Mouse (Mus musculus): ENCODE measurements at regions not wholly inside any gene's neighbourhood (a gene's known extent, or its start where the extent isn't known, plus 50 kb on each side); places are given as distances from the start of the nearest gene placed in this dataset.
A peak's percentile ranks its signal among the peaks of the same experiment; 100 is the strongest.

GRCm38 (mm10) chr9:72204357-72204905, 70.2 kb upstream of the Zfp280d start:
- DNase-seq (ENCODE audit: low spot score) (no peak), ATAC-seq (ENCODE audit: low FRiP score, low TSS enrichment) (no peak)
- TF ChIP-seq CTCF (IDR thresholded peaks at IDR 0.05; ENCODE audit: low read depth) (no peak), EP300 (optimal IDR thresholded peaks at IDR 0.05) (no peak)
- H3K27me3 ChIP-seq (ENCODE audit: control insufficient read depth, insufficient read depth, low read length) = no peaks in the 10 kb centered on the region
- H3K4me3 ChIP-seq (ENCODE audit: low read depth, low read length) = no peak overlapping the region
- H3K9ac ChIP-seq (ENCODE audit: low read length) = no peak overlapping the region
- no peaks in the 10 kb centered on the region for H3K36me3 ChIP-seq (ENCODE audit: control insufficient read depth, insufficient read depth, low read length)
- H3K9me3 ChIP-seq (ENCODE audit: control insufficient read depth, low read length) = no peaks in the 10 kb centered on the region
- no peak overlapping the region for H3K27ac ChIP-seq (replicated peaks)
- WGBS = 94% methylated on average over 2 of the region's 2 CpGs
- H3K4me2 ChIP-seq (replicated peaks; ENCODE audit: low read depth) = no peak overlapping the region
- H3K4me1 ChIP-seq (replicated peaks; ENCODE audit: control insufficient read depth, insufficient read depth) = no peaks in the 10 kb centered on the region

- no peak overlapping the region for H3K4me2 ChIP-seq (replicated peaks; ENCODE audit: low read depth)
Measured at GRCm38 (mm10) chr9:72205815-72206214, 68.8 kb upstream of the Zfp280d start.

GRCm38 (mm10) chr9:72206911-72207310, 67.7 kb upstream of the Zfp280d start:
- TF ChIP-seq CTCF (IDR thresholded peaks at IDR 0.05; ENCODE audit: low read depth) (no peak), EP300 (optimal IDR thresholded peaks at IDR 0.05) (no peak)
- DNase-seq (ENCODE audit: low spot score) (no peak), ATAC-seq (ENCODE audit: low FRiP score, low TSS enrichment) (no peak)
- WGBS = 39% methylated on average over 2 of the region's 2 CpGs
- Histone ChIP-seq H3K9me3 (ENCODE audit: control insufficient read depth, low read length) (no peaks in the 10 kb centered on the region), H3K9ac (ENCODE audit: low read length) (no peak overlapping the region), H3K27ac (replicated peaks) (no peak overlapping the region), H3K36me3 (ENCODE audit: control insufficient read depth, insufficient read depth, low read length) (no peaks in the 10 kb centered on the region), H3K4me3 (ENCODE audit: low read depth, low read length) (no peak overlapping the region), H3K27me3 (ENCODE audit: control insufficient read depth, insufficient read depth, low read length) (no peaks in the 10 kb centered on the region), H3K4me1 (replicated peaks; ENCODE audit: control insufficient read depth, insufficient read depth) (no peaks in the 10 kb centered on the region), H3K4me2 (replicated peaks; ENCODE audit: low read depth) (no peak overlapping the region)

More at GRCm38 (mm10) chr9:72205815-72206214, 68.8 kb upstream of the Zfp280d start:
- Histone ChIP-seq H3K27ac (replicated peaks) (no peak overlapping the region), H3K27me3 (ENCODE audit: control insufficient read depth, insufficient read depth, low read length) (no peaks in the 10 kb centered on the region), H3K4me1 (replicated peaks; ENCODE audit: control insufficient read depth, insufficient read depth) (no peaks in the 10 kb centered on the region), H3K36me3 (ENCODE audit: control insufficient read depth, insufficient read depth, low read length) (no peaks in the 10 kb centered on the region), H3K4me3 (ENCODE audit: low read depth, low read length) (no peak overlapping the region), H3K9me3 (ENCODE audit: control insufficient read depth, low read length) (no peaks in the 10 kb centered on the region), H3K9ac (ENCODE audit: low read length) (no peak overlapping the region)
- TF ChIP-seq EP300 (optimal IDR thresholded peaks at IDR 0.05) (no peak), CTCF (IDR thresholded peaks at IDR 0.05; ENCODE audit: low read depth) (no peak)
- no peak for ATAC-seq (ENCODE audit: low FRiP score, low TSS enrichment)
- 54% methylated on average over 7 of the region's 7 CpGs for WGBS
- no peak for DNase-seq (ENCODE audit: low spot score)

DNA sequence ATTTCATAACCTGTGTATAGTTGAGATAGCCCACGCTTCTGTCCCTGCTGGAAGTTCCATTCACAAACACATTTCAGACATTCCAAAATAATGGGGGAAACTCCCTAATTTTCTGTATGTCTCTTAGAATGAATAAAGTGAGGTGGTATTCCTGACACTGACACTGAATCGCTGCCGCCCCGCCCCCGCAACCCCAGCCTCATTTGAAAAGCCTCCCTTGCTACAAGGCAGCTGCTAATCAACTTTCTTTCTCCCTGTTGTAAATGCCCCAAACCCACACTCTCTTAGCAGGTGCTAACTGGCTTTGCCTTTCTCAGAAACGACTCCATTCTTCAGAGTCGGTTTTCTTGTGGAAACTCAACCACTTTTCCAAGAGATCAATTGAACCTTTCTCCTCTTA, 66.4 kb upstream of the Zfp280d start:
- H3K4me1 ChIP-seq (replicated peaks; ENCODE audit: control insufficient read depth, insufficient read depth) = no peaks in the 10 kb centered on the region
- TF ChIP-seq EP300 (optimal IDR thresholded peaks at IDR 0.05) (no peak), CTCF (IDR thresholded peaks at IDR 0.05; ENCODE audit: low read depth) (no peak)
- H3K36me3 ChIP-seq (ENCODE audit: control insufficient read depth, insufficient read depth, low read length) = no peaks in the 10 kb centered on the region
- no peak overlapping the region for H3K4me3 ChIP-seq (ENCODE audit: low read depth, low read length)
- no peaks in the 10 kb centered on the region for H3K9me3 ChIP-seq (ENCODE audit: control insufficient read depth, low read length)
- ATAC-seq (ENCODE audit: low FRiP score, low TSS enrichment) (no peak), DNase-seq (ENCODE audit: low spot score) (no peak)
- H3K9ac ChIP-seq (ENCODE audit: low read length) = no peak overlapping the region
- no peak overlapping the region for H3K4me2 ChIP-seq (replicated peaks; ENCODE audit: low read depth)
- no peaks in the 10 kb centered on the region for H3K27me3 ChIP-seq (ENCODE audit: control insufficient read depth, insufficient read depth, low read length)
- 71% methylated on average over 7 of the region's 7 CpGs for WGBS
- H3K27ac ChIP-seq (replicated peaks) = no peak overlapping the region

GRCm38 (mm10) chr9:72217296-72218028, 57.2 kb upstream of the Zfp280d start:
- no peak for ATAC-seq (ENCODE audit: low FRiP score, low TSS enrichment)
- Histone ChIP-seq H3K4me3 (ENCODE audit: low read depth, low read length) (no peak overlapping the region), H3K4me2 (replicated peaks; ENCODE audit: low read depth) (no peak overlapping the region), H3K9ac (ENCODE audit: low read length) (no peak overlapping the region), H3K4me1 (replicated peaks; ENCODE audit: control insufficient read depth, insufficient read depth) (no peaks in the 10 kb centered on the region), H3K36me3 (ENCODE audit: control insufficient read depth, insufficient read depth, low read length) (no peaks in the 10 kb centered on the region), H3K27me3 (ENCODE audit: control insufficient read depth, insufficient read depth, low read length) (no peaks in the 10 kb centered on the region), H3K27ac (replicated peaks) (no peak overlapping the region), H3K9me3 (ENCODE audit: control insufficient read depth, low read length) (no peaks in the 10 kb centered on the region)
- DNase-seq (ENCODE audit: low spot score) = no peak
- WGBS = 63% methylated on average over 11 of the region's 11 CpGs
- peak; percentile 24; the same call in 1 of the 2 replicates for TF ChIP-seq CTCF (IDR thresholded peaks at IDR 0.05; ENCODE audit: low read depth)
- TF ChIP-seq EP300 (optimal IDR thresholded peaks at IDR 0.05) = no peak

GRCm38 (mm10) chr9:72218736-72219135, 55.9 kb upstream of the Zfp280d start:
- no peak overlapping the region for H3K27ac ChIP-seq (replicated peaks)
- no peak overlapping the region for H3K9ac ChIP-seq (ENCODE audit: low read length)
- no peaks in the 10 kb centered on the region for H3K9me3 ChIP-seq (ENCODE audit: control insufficient read depth, low read length)
- H3K4me2 ChIP-seq (replicated peaks; ENCODE audit: low read depth) = no peak overlapping the region
- TF ChIP-seq EP300 (optimal IDR thresholded peaks at IDR 0.05) = no peak
- TF ChIP-seq CTCF (IDR thresholded peaks at IDR 0.05; ENCODE audit: low read depth) = no peak
- H3K36me3 ChIP-seq (ENCODE audit: control insufficient read depth, insufficient read depth, low read length) = no peaks in the 10 kb centered on the region
- no peaks in the 10 kb centered on the region for H3K4me1 ChIP-seq (replicated peaks; ENCODE audit: control insufficient read depth, insufficient read depth)
- no peak overlapping the region for H3K4me3 ChIP-seq (ENCODE audit: low read depth, low read length)
- H3K27me3 ChIP-seq (ENCODE audit: control insufficient read depth, insufficient read depth, low read length) = no peaks in the 10 kb centered on the region
- DNase-seq (ENCODE audit: low spot score) (no peak), ATAC-seq (ENCODE audit: low FRiP score, low TSS enrichment) (no peak)
- WGBS = 54% methylated on average over 7 of the region's 7 CpGs
